Mouse (Mus musculus): ENCODE results near the gene Fan1. TPM values are rescaled to one million over a fixed set of nuclear protein-coding genes. Genes with fewer than 3 reads are reported as not detected.
A peak's percentile ranks its signal among the peaks of the same experiment; 100 is the strongest.

Fan1 gene
- polyA plus RNA-seq, 1 experiment from 2014 or later = 5.8 TPM

DNA sequence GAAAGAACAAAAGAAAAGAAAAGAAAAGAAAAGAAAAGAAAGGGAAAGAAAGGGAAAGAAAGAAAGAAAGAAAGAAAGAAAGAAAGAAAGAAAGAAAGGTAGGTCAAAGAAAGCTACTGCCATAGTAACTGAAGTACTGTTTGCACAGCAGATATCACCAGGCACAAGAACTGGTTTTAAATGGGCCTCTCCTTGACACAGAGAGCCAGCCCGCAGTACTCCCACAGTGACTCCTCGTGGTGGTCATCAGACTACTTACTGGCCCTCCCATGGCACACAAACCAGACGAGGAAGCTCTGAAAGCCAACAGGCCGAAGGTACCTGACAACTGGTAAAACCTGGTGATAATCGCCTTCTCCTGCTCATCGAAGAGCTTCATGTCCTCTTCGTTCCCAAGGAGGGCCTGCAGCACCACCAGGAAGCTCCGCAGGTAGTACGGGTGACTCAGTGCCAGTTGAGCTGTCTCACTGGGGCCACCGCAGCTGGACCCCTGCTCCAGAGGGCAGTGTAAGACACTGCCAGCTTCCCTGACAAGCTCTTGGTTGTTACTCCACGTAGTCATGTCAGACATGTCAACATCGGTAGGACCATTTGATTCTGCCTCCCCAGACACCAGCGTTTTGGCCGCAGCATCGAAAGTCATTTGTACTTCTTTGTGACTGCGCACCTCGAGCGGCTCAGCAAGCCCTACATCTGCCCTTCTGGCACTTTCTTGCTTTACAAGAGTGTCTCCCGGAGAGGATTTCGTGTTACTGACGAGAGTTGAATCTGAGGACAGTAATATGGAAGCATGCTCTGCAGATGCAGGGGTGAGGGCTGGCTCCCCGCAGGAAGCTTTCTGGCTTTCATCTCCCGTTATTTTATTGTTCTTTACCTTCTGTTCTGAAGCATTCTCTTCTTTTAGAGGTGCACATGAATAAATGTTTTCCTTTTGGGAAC is 1.7 kb downstream of the Fan1 start:
- Histone ChIP-seq H3K4me2 (no peak overlapping the region), H3K4me3 (ENCODE audit: low read depth, low read length) (no peak overlapping the region), H3K4me1 (ENCODE audit: control insufficient read depth, insufficient read depth, low read length) (0 out of 2 replicates have a peak, but pooled peaks cover 3% of the 10 kb centered on the region), H3K27me3 (ENCODE audit: control insufficient read depth, insufficient read depth, low read length) (no peaks in the 10 kb centered on the region), H3K9me3 (ENCODE audit: control insufficient read depth, low read length) (no peaks in the 10 kb centered on the region), H3K27ac (ENCODE audit: low read depth, low read length) (no peak overlapping the region), H3K9ac (ENCODE audit: low read length) (no peak overlapping the region), H3K36me3 (ENCODE audit: control insufficient read depth, insufficient read depth, low read length) (peaks cover 6% of the 10 kb centered on the region; the same call in 1 of the 2 replicates)
- ATAC-seq (ENCODE audit: low FRiP score) = no peak
- DNase-seq (ENCODE audit: low spot score, missing footprints) = no peak
- WGBS = 91% methylated on average over 23 of the region's 23 CpGs

DNA sequence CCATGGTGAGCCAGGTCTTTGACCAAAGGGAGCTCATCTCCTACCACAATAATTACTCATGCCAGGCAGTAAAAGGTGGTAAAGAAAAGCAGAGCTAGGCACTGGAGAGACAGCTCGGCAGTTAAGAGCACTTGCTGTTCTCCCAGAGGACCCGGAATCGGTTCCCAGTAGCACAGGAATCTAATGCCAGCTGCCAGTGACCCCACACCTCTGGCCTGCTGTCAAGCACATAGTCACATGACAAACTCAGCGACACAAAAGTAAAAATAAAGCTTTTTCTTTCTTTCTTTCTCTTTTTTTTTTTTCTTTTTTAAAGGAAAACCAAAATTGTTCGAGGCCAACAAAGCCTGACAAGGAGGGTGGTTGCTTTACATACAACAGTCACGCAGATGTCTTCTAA is 4.1 kb downstream of the Fan1 start:
- no peak overlapping the region for H3K4me2 ChIP-seq
- H3K9ac ChIP-seq (ENCODE audit: low read length) = no peak overlapping the region
- H3K4me3 ChIP-seq (ENCODE audit: low read depth, low read length) = no peak overlapping the region
- H3K27ac ChIP-seq (ENCODE audit: low read depth, low read length) = no peak overlapping the region
- no peaks in the 10 kb centered on the region for H3K9me3 ChIP-seq (ENCODE audit: control insufficient read depth, low read length)
- 0 out of 2 replicates have a peak, but pooled peaks cover 2% of the 10 kb centered on the region for H3K36me3 ChIP-seq (ENCODE audit: control insufficient read depth, insufficient read depth, low read length)
- ATAC-seq (ENCODE audit: low FRiP score) = no peak
- H3K4me1 ChIP-seq (ENCODE audit: control insufficient read depth, insufficient read depth, low read length) = 0 out of 2 replicates have a peak, but pooled peaks cover 3% of the 10 kb centered on the region
- WGBS = 90% methylated on average over 6 of the region's 6 CpGs
- DNase-seq (ENCODE audit: low spot score, missing footprints) = no peak
- no peaks in the 10 kb centered on the region for H3K27me3 ChIP-seq (ENCODE audit: control insufficient read depth, insufficient read depth, low read length)

DNA sequence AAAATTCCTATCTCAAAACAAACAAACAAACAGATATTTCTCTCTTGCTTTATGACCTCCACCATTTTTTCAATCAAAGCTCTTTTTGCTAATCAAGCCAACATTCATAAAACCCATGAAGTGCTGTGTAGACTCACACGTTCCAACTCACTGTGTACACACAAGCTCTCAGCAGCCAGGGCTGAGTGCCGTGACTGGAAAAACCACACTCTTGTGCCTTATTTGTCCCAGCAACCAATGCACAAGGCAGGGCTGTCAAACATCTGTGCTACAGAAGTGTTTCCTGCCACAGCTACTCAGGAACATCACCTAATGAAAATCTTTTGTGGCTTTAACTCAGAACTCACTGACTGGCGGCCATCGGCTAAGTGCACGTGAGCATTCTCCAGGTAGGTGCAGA is 8.0 kb downstream of the Fan1 start:
- Histone ChIP-seq H3K4me3 (ENCODE audit: low read depth, low read length) (no peak overlapping the region), H3K9ac (ENCODE audit: low read length) (no peak overlapping the region), H3K9me3 (ENCODE audit: control insufficient read depth, low read length) (no peaks in the 10 kb centered on the region), H3K4me2 (no peak overlapping the region), H3K27ac (ENCODE audit: low read depth, low read length) (no peak overlapping the region), H3K4me1 (ENCODE audit: control insufficient read depth, insufficient read depth, low read length) (no peaks in the 10 kb centered on the region), H3K27me3 (ENCODE audit: control insufficient read depth, insufficient read depth, low read length) (no peaks in the 10 kb centered on the region), H3K36me3 (ENCODE audit: control insufficient read depth, insufficient read depth, low read length) (peaks cover 7% of the 10 kb centered on the region)
- WGBS = 94% methylated on average over 5 of the region's 5 CpGs
- ATAC-seq (ENCODE audit: low FRiP score) (no peak), DNase-seq (ENCODE audit: low spot score, missing footprints) (no peak)

DNA sequence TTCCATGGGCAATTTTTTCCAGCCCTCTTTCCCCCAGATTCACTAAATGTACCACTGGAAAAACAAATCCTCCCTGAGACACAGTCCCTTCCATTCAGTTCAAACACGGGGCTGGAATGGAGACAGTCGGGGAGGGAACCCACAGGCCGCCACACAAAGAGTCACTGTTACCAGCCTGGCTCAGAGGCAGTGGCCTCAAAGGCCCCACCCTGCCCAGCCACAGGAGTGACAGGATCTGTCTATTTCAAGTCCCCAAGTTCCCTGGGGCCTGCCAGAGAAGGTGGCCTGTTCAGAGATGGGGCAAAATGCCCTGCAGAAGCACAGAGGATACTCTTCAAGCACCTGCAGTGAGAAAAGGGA is 13.3 kb downstream of the Fan1 start:
- no peaks in the 10 kb centered on the region for H3K9me3 ChIP-seq (ENCODE audit: control insufficient read depth, low read length)
- H3K27me3 ChIP-seq (ENCODE audit: control insufficient read depth, insufficient read depth, low read length) = no peaks in the 10 kb centered on the region
- H3K4me3 ChIP-seq (ENCODE audit: low read depth, low read length) = no peak overlapping the region
- ATAC-seq (ENCODE audit: low FRiP score) (no peak), DNase-seq (ENCODE audit: low spot score, missing footprints) (no peak)
- no peak overlapping the region for H3K27ac ChIP-seq (ENCODE audit: low read depth, low read length)
- H3K36me3 ChIP-seq (ENCODE audit: control insufficient read depth, insufficient read depth, low read length) = peaks cover 5% of the 10 kb centered on the region
- no peak overlapping the region for H3K4me2 ChIP-seq
- H3K4me1 ChIP-seq (ENCODE audit: control insufficient read depth, insufficient read depth, low read length) = no peaks in the 10 kb centered on the region
- 71% methylated on average over 3 of the region's 3 CpGs for WGBS
- no peak overlapping the region for H3K9ac ChIP-seq (ENCODE audit: low read length)

DNA sequence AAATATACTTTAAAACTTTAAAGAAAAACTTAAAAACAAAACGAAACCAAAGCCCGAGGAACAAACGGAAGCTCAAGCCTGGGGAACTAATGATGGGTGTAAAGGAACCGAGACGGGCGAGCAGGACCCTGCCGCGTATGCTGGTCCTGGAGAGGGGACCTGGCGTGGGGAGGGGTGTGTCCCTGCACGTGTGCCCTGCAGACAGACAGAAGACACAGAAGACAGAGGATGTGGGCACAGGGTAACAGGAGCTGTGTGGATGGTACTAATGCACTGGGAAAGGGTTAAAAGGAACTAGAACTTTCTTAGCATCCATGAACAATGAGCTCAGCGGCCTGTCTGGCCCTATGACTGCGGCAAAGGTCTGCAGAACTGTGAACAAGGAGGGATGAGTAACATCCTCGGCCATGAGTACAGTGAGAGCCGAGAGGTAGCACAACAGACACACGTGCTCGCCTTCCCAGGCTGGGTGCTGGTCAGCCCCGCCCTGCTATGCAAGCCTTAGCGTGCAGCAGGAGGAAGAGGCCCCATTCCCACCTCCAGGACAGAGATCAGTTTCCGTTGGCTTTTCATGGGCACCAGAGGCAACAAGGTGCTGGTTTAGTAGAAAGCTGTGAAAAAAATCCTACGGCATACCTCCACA is 13.8 kb downstream of the Fan1 start:
- no peaks in the 10 kb centered on the region for H3K4me1 ChIP-seq (ENCODE audit: control insufficient read depth, insufficient read depth, low read length)
- no peak for ATAC-seq (ENCODE audit: low FRiP score)
- no peak overlapping the region for H3K27ac ChIP-seq (ENCODE audit: low read depth, low read length)
- no peak overlapping the region for H3K9ac ChIP-seq (ENCODE audit: low read length)
- no peak overlapping the region for H3K4me3 ChIP-seq (ENCODE audit: low read depth, low read length)
- H3K4me2 ChIP-seq = no peak overlapping the region
- no peaks in the 10 kb centered on the region for H3K9me3 ChIP-seq (ENCODE audit: control insufficient read depth, low read length)
- no peaks in the 10 kb centered on the region for H3K27me3 ChIP-seq (ENCODE audit: control insufficient read depth, insufficient read depth, low read length)
- DNase-seq (ENCODE audit: low spot score, missing footprints) = no peak
- H3K36me3 ChIP-seq (ENCODE audit: control insufficient read depth, insufficient read depth, low read length) = peaks cover 5% of the 10 kb centered on the region
- WGBS = 92% methylated on average over 20 of the region's 20 CpGs

DNA sequence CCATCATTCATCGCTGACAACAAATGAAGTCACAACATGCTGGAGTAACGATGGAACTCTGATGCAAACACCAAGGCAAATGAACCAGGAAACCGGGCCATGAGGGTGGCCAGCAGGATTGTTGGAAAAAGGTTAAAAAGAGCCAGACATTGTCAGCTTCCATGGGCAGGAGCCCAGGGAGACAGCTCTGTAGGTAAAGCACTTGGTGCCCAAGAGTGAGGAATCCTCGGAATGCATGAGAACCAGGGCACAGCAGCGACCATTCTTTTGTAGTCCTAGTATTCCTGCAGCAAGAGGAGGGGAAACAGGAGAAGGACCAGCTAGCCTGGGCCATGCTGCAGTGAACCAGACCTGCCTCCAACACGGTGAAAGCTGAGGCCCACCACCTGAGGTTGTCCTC is 15.2 kb downstream of the Fan1 start:
- Histone ChIP-seq H3K4me3 (ENCODE audit: low read depth, low read length) (no peak overlapping the region), H3K9me3 (ENCODE audit: control insufficient read depth, low read length) (no peaks in the 10 kb centered on the region), H3K9ac (ENCODE audit: low read length) (no peak overlapping the region), H3K4me2 (no peak overlapping the region), H3K27me3 (ENCODE audit: control insufficient read depth, insufficient read depth, low read length) (no peaks in the 10 kb centered on the region), H3K36me3 (ENCODE audit: control insufficient read depth, insufficient read depth, low read length) (peaks cover 5% of the 10 kb centered on the region), H3K27ac (ENCODE audit: low read depth, low read length) (no peak overlapping the region), H3K4me1 (ENCODE audit: control insufficient read depth, insufficient read depth, low read length) (peaks cover 5% of the 10 kb centered on the region; the same call in 1 of the 2 replicates)
- 88% methylated on average over 6 of the region's 6 CpGs for WGBS
- ATAC-seq (ENCODE audit: low FRiP score) (no peak), DNase-seq (ENCODE audit: low spot score, missing footprints) (no peak)

DNA sequence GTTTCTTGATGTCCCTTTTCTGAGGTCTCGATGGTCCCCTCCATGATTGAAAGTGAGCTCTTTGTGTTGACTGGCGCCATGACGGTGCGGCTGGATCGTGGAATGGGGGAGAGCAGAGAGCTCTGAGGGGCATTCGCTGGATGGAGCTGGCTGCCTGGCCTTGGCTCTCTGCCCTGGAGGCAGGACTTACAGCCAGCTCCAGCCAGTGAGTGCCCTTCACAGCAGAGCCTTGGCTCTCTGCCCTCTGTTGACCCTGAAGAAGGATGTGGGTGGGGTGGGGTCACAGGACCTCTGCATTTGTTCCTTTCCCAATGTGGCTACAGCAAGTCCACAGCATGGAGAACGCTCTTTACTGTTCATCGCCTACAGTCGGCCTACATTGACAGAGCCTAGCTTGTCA is 16.5 kb downstream of the Fan1 start:
- 89% methylated on average over 9 of the region's 9 CpGs for WGBS
- Histone ChIP-seq H3K27ac (ENCODE audit: low read depth, low read length) (no peak overlapping the region), H3K9ac (ENCODE audit: low read length) (no peak overlapping the region), H3K27me3 (ENCODE audit: control insufficient read depth, insufficient read depth, low read length) (no peaks in the 10 kb centered on the region), H3K9me3 (ENCODE audit: control insufficient read depth, low read length) (no peaks in the 10 kb centered on the region), H3K36me3 (ENCODE audit: control insufficient read depth, insufficient read depth, low read length) (peaks cover 8% of the 10 kb centered on the region), H3K4me1 (ENCODE audit: control insufficient read depth, insufficient read depth, low read length) (peaks cover 5% of the 10 kb centered on the region; the same call in 1 of the 2 replicates), H3K4me2 (no peak overlapping the region), H3K4me3 (ENCODE audit: low read depth, low read length) (no peak overlapping the region)
- ATAC-seq (ENCODE audit: low FRiP score) = no peak
- no peak for DNase-seq (ENCODE audit: low spot score, missing footprints)

DNA sequence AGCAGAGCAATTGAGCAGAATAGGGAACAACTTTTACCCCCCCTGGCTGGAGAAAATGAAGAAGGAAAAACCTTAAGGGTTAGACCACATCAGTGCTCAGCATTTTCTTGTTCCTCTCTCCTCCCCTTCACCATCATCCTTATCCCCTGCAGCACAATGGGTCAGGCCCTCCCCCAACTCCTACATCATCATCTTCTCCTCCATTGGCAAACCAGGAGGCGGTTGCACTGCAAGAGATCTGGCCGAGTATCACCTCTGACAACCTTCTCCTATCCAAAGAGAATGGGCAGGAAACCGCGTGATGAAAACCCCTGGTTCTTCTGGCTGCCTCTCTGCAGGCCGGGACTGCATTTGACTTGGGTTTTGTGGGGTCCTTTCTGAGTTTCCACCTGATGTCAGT is 17.2 kb downstream of the Fan1 start:
- Histone ChIP-seq H3K27ac (ENCODE audit: low read depth, low read length) (no peak overlapping the region), H3K9ac (ENCODE audit: low read length) (no peak overlapping the region), H3K36me3 (ENCODE audit: control insufficient read depth, insufficient read depth, low read length) (peaks cover 3% of the 10 kb centered on the region; the same call in 1 of the 2 replicates), H3K27me3 (ENCODE audit: control insufficient read depth, insufficient read depth, low read length) (no peaks in the 10 kb centered on the region), H3K4me2 (no peak overlapping the region), H3K9me3 (ENCODE audit: control insufficient read depth, low read length) (no peaks in the 10 kb centered on the region), H3K4me1 (ENCODE audit: control insufficient read depth, insufficient read depth, low read length) (peaks cover 5% of the 10 kb centered on the region; the same call in 1 of the 2 replicates), H3K4me3 (ENCODE audit: low read depth, low read length) (no peak overlapping the region)
- ATAC-seq (ENCODE audit: low FRiP score) (no peak), DNase-seq (ENCODE audit: low spot score, missing footprints) (no peak)
- WGBS = 90% methylated on average over 5 of the region's 5 CpGs

DNA sequence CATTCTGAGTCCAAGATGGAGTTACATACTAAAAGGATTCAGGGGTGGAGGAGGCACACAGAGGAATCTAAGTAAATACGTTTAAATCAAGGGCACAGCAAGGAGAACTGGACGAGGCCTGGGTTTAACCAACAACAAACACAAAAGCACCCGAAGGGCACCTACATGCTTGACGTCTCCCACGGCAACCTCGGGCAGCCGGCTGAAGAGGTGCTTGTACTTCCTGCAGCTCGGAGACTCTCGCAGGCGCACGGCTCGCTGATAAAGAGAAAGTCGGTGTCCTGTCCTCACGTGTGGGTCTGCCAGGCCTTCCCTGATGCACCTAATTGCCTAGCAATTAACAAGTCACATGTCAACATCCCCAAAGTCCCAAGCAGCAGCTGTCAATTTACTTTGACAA is 19.7 kb downstream of the Fan1 start:
- Histone ChIP-seq H3K27me3 (ENCODE audit: control insufficient read depth, insufficient read depth, low read length) (no peaks in the 10 kb centered on the region), H3K4me1 (ENCODE audit: control insufficient read depth, insufficient read depth, low read length) (peaks cover 5% of the 10 kb centered on the region; the same call in 1 of the 2 replicates), H3K4me3 (ENCODE audit: low read depth, low read length) (no peak overlapping the region), H3K4me2 (no peak overlapping the region), H3K36me3 (ENCODE audit: control insufficient read depth, insufficient read depth, low read length) (peaks cover 3% of the 10 kb centered on the region), H3K9me3 (ENCODE audit: control insufficient read depth, low read length) (no peaks in the 10 kb centered on the region), H3K27ac (ENCODE audit: low read depth, low read length) (no peak overlapping the region), H3K9ac (ENCODE audit: low read length) (no peak overlapping the region)
- peak; percentile 84 for DNase-seq (ENCODE audit: low spot score, missing footprints)
- WGBS = 32% methylated on average over 14 of the region's 14 CpGs
- ATAC-seq (ENCODE audit: low FRiP score) = 0 out of 2 replicates have a peak, but pooled peaks have one; percentile 33
